Mouse (Mus musculus): ENCODE measurements around the gene C1qc.

- TF ChIP-seq CTCF (IDR thresholded peaks at IDR 0.05; ENCODE audit: low read depth, low read length) (no peak), POLR2A (IDR thresholded peaks at IDR 0.05; ENCODE audit: extremely low read depth, insufficient read depth, low read length) (no peak)
Measured at GRCm38 (mm10) chr4:136886101-136886500, 6.8 kb downstream of the C1qc start, which contains the start of gene C1qb.

All from liver, adult 2 months (tissue).